Mouse (Mus musculus) stomach, embryonic 14.5 days (tissue): ENCODE measurements around the gene Mrps35. TPM values are rescaled to one million over a fixed set of nuclear protein-coding genes. Genes with fewer than 3 reads are reported as not detected.

ENCODE experiments used
- ATAC-seq: fragments of 200-750 bp; cut with Nextera tagmentation; 2 replicates; pipeline ENCODE4 v1.8.0; 2017; ENCODE audit warnings: low read depth, moderate TSS enrichment; ENCODE audit not compliant: insufficient number of reproducible peaks, insufficient read depth, low FRiP score
- H3K27ac ChIP-seq: fragments of 300-500 bp; sonication (generic); 2 replicates; pipeline ENCODE4 v1.5.1; 2014; ENCODE audit warnings: mild to moderate bottlenecking, low read length, moderate library complexity, mixed read lengths
- H3K27me3 ChIP-seq: fragments of 300-500 bp; sonication (generic); 2 replicates; pipeline ENCODE4 v1.6.1; 2014; ENCODE audit warnings: low read length, control low read depth, mixed read lengths; ENCODE audit not compliant: control insufficient read depth, insufficient read depth
- H3K36me3 ChIP-seq: fragments of 300-500 bp; sonication (generic); 2 replicates; pipeline ENCODE4 v1.6.1; 2014; ENCODE audit warnings: mild to moderate bottlenecking, control low read depth, low read length, moderate library complexity, mixed read lengths; ENCODE audit not compliant: control insufficient read depth, insufficient read depth
- H3K4me1 ChIP-seq: fragments of 300-500 bp; sonication (generic); 2 replicates; pipeline ENCODE4 v1.6.1; 2014; ENCODE audit warnings: low read length, control low read depth, mixed read lengths; ENCODE audit not compliant: control insufficient read depth, insufficient read depth
- H3K4me2 ChIP-seq: fragments of 300-500 bp; sonication (generic); replicated peaks from 2 replicates; pipeline ENCODE4 v1.6.1; 2014; ENCODE audit warnings: low read depth, low read length, control low read depth
- H3K4me3 ChIP-seq: fragments of 300-500 bp; sonication (generic); 2 replicates; pipeline ENCODE4 v1.5.1; 2014; ENCODE audit warnings: low read depth, low read length, control low read depth
- H3K9ac ChIP-seq: fragments of 300-500 bp; sonication (generic); replicated peaks from 2 replicates; pipeline ENCODE4 v1.6.1; 2014; ENCODE audit warnings: low read depth, mild to moderate bottlenecking, control low read depth, low read length, moderate library complexity, mixed read lengths
- H3K9me3 ChIP-seq: fragments of 300-500 bp; sonication (generic); 2 replicates; pipeline ENCODE4 v1.6.1; 2016; ENCODE audit warnings: low read depth, low read length, control low read depth; ENCODE audit not compliant: control insufficient read depth
- WGBS: fragments of 180-500 bp; shearing (Covaris S2); extraction: QIAGEN DNeasy Blood & Tissue Kit; methylation state at CpG from one replicate; pipeline ENCODE4 v1.1.7; 2014; 5-methylcytosine and 5-hydroxymethylcytosine counted together
- polyA plus RNA-seq: library from polyadenylated mRNA; unstranded; fragments of >200 nt; fragmentation: Nextera tagmentation; extraction: Ambion mirVana; gene quantifications from 2 replicates; pipeline ENCODE4 v1.2.1, GENCODE M21; 2014

Gene Mrps35
- polyA plus RNA-seq, 1 experiment from 2014 or later = 123 TPM

DNA sequence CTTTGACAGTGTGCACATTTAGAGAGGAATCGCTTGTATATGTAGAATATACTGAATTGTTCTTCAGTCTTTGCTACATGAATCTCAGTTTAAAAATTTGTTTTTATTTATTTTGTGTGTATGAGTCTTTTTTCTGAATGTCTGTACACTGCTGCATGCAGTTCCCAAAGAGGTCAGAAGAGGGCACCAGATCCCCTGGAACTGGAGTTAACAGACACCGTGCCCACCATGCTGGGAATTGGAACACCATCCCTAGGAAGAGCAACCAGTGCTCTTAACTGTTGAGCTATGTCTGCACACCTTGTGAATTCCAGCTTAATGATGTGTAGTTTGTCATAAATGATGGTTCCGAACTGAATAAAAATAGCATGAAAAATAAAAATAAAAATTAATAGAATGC is 34.4 kb upstream of the Mrps35 start:
- ATAC-seq = no peak
- Histone ChIP-seq H3K27me3 (no peaks in the 10 kb centered on the region), H3K9ac (no peak overlapping the region), H3K36me3 (peaks cover 19% of the 10 kb centered on the region), H3K4me3 (no peak overlapping the region), H3K9me3 (no peaks in the 10 kb centered on the region), H3K4me1 (no peaks in the 10 kb centered on the region), H3K27ac (no peak overlapping the region), H3K4me2 (no peak overlapping the region)
- WGBS = 69% methylated on average over 3 of the region's 3 CpGs

DNA sequence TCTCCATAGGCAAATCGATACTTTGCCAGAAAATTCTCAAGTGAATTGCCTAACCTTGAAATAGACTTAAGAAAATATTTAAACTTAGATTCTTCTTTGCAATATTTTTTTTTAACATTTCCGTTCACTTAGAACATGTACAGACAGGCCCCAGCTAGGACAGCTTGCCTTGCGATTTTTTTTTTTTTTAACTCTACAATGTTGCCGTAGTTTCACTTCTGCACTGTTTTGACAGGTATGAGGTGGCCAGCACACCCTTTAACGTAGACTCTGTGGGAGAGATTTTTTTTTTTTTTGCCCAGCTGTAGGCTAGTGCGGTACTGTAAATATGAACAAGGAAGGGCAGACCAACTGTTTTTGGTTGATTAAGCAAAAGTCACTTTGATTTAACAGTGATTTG is 32.2 kb upstream of the Mrps35 start:
- Histone ChIP-seq H3K27ac (no peak overlapping the region), H3K4me1 (no peaks in the 10 kb centered on the region), H3K4me2 (no peak overlapping the region), H3K36me3 (peaks cover 21% of the 10 kb centered on the region), H3K9me3 (no peaks in the 10 kb centered on the region), H3K9ac (no peak overlapping the region), H3K4me3 (no peak overlapping the region), H3K27me3 (no peaks in the 10 kb centered on the region)
- WGBS = 69% methylated on average over 6 of the region's 6 CpGs
- no peak for ATAC-seq

DNA sequence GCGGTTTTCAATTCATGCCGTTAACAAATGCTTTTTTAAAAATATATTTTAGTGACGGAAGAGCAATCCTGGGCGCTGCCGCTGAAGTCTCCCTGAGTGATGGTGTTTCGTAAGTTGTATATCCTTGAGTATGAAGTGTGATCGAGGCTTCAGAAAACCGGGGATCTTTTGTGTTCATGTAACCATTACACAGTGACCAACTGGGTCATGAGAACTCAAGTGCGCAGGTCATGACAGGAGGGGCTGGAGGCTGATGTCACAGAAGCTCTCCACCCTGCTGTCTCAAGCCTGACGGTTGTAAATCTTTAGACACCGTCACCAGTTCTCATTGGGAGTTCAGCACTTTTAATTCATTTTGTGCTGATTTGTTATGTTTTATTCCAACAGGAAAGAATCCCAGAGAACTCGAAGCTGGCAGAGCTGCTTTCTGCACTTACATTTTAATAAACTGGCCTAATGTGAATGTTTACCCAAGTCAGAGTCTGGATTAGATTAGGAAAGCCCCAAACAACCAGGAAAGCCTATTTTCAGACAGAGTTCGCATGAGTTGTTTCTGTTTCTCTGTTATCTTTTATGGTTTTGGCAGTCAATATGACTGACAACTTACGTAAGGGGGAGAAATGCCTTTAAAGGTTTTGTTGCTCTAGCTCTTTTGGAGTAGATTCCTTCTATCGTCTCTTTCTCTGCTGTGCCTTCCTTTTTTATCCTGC is 31.6 kb upstream of the Mrps35 start:
- 84% methylated on average over 15 of the region's 15 CpGs for whole genome bisulfite sequencing
- no peaks in the 10 kb centered on the region for H3K9me3 ChIP-seq
- no peak overlapping the region for H3K9ac ChIP-seq
- H3K36me3 ChIP-seq = peaks cover 21% of the 10 kb centered on the region
- H3K4me2 ChIP-seq = no peak overlapping the region
- no peaks in the 10 kb centered on the region for H3K4me1 ChIP-seq
- ATAC-seq = no peak
- H3K4me3 ChIP-seq = no peak overlapping the region
- H3K27me3 ChIP-seq = no peaks in the 10 kb centered on the region
- H3K27ac ChIP-seq = no peak overlapping the region

DNA sequence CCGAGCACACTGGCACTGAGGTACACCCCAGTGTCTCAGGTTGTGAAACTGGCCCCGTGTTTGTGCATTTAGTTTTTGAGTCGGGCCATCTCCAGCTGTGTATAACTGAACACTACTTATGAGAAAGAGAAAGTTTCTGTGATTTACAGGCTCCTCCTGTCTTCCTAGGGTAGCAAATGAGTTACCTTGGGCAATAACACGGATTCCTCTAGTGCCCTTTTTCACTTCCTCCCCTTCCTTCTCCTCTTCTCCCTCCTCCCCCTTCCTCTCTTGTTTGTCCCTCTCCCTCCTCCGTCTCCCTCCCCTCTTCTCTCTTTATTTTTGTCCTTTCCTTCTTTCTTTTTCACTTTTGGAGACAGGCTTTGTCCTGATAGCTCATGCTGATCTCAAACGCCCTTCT is 31.0 kb upstream of the Mrps35 start:
- no peak overlapping the region for H3K4me2 ChIP-seq
- WGBS = 79% methylated on average over 6 of the region's 6 CpGs
- no peaks in the 10 kb centered on the region for H3K9me3 ChIP-seq
- H3K9ac ChIP-seq = no peak overlapping the region
- no peak overlapping the region for H3K4me3 ChIP-seq
- no peak for ATAC-seq
- no peaks in the 10 kb centered on the region for H3K4me1 ChIP-seq
- peaks cover 24% of the 10 kb centered on the region for H3K36me3 ChIP-seq
- no peaks in the 10 kb centered on the region for H3K27me3 ChIP-seq
- H3K27ac ChIP-seq = no peak overlapping the region

DNA sequence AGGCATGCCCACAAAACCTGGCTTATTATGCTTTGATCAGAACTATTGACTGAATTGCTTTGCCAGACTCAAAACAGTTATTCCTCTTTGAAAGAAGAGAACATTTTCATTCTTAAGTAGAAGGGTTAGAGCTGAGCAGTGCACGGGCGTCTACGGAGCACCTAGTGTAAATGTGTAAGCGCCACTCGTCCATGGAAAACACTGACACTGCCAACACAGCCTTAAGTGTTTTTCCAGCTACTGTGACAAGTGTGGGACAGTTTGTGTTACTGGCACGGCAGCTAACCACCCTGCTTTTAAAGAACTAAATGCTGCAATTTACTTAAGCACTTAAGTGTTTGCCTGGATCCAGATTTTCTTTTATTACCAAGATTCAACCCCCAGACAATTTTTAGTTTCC is 30.6 kb upstream of the Mrps35 start:
- no peak for ATAC-seq
- Histone ChIP-seq H3K9ac (no peak overlapping the region), H3K4me2 (no peak overlapping the region), H3K27me3 (no peaks in the 10 kb centered on the region), H3K4me1 (no peaks in the 10 kb centered on the region), H3K9me3 (no peaks in the 10 kb centered on the region), H3K36me3 (peaks cover 27% of the 10 kb centered on the region), H3K4me3 (no peak overlapping the region), H3K27ac (no peak overlapping the region)
- 81% methylated on average over 6 of the region's 6 CpGs for WGBS

DNA sequence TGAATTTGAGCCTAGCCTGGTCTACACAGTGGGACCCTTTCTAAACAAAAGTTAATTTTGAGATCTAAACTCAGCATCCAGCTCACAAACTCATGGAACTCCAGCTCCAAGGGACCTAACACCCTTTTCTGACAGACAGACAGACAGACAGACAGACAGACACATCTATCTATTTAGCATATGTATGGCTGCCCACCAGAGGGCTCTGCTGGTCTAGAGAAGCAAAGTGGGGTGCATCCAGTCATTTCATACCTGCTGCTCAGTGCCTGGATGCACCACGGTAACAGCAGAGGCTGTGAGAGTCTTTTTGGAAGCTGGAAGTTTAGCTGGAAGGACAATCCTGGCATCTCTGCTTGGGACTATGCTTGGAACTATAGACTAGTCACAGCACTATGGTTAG is 29.0 kb upstream of the Mrps35 start:
- no peaks in the 10 kb centered on the region for H3K27me3 ChIP-seq
- H3K27ac ChIP-seq = no peak overlapping the region
- H3K36me3 ChIP-seq = peaks cover 25% of the 10 kb centered on the region
- no peak overlapping the region for H3K4me3 ChIP-seq
- no peak overlapping the region for H3K9ac ChIP-seq
- no peak for ATAC-seq
- no peaks in the 10 kb centered on the region for H3K4me1 ChIP-seq
- 76% methylated on average over 1 of the region's 1 CpGs for WGBS
- no peak overlapping the region for H3K4me2 ChIP-seq
- no peaks in the 10 kb centered on the region for H3K9me3 ChIP-seq

DNA sequence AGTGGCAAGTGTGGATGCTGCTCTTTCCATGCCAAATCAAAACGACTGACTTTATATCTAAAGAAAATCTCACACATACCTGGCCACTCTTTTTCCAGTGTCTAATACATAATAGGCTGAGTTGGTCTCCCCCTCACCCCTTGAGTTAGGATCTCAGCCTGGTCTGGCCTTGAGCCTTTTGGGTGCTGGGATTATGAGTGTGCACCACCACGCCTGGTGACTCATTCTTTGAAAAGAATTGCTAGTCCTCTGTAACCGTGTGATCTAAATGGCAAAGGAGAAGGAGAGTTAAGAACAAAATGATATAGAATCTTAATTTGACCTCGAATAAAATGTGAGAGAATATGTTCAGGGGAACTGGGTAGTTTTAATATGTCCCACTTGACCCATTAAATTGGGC is 24.7 kb upstream of the Mrps35 start:
- Histone ChIP-seq H3K9ac (no peak overlapping the region), H3K4me2 (no peak overlapping the region), H3K36me3 (peaks cover 14% of the 10 kb centered on the region; the same call in 1 of the 2 replicates), H3K27ac (no peak overlapping the region), H3K4me3 (no peak overlapping the region), H3K9me3 (no peaks in the 10 kb centered on the region), H3K4me1 (no peaks in the 10 kb centered on the region), H3K27me3 (no peaks in the 10 kb centered on the region)
- no peak for ATAC-seq
- 90% methylated on average over 4 of the region's 4 CpGs for WGBS

DNA sequence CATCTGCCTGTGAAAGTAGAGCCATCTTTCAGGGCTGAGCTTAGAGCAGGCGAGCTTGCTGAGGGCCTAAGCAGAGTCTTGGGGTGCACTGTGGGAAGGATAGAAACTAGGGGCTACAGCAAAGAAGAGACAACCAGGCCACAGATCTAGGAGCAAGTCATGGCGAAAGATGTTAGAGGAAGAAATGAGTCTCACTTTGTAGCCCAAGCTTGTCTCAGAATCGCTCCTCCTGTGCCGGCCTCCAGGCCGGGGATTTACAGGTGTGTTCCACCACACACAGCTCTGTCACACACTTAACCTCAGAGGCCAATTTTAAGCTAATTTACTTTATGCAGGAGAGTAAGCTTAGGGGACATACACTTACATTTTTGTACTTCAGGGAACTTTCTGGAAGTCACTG is 24.2 kb upstream of the Mrps35 start:
- H3K4me3 ChIP-seq = no peak overlapping the region
- no peak for ATAC-seq
- H3K9ac ChIP-seq = no peak overlapping the region
- no peaks in the 10 kb centered on the region for H3K4me1 ChIP-seq
- WGBS = 95% methylated on average over 5 of the region's 5 CpGs
- H3K27ac ChIP-seq = no peak overlapping the region
- H3K4me2 ChIP-seq = no peak overlapping the region
- no peaks in the 10 kb centered on the region for H3K9me3 ChIP-seq
- H3K27me3 ChIP-seq = no peaks in the 10 kb centered on the region
- H3K36me3 ChIP-seq = peaks cover 14% of the 10 kb centered on the region; the same call in 1 of the 2 replicates

DNA sequence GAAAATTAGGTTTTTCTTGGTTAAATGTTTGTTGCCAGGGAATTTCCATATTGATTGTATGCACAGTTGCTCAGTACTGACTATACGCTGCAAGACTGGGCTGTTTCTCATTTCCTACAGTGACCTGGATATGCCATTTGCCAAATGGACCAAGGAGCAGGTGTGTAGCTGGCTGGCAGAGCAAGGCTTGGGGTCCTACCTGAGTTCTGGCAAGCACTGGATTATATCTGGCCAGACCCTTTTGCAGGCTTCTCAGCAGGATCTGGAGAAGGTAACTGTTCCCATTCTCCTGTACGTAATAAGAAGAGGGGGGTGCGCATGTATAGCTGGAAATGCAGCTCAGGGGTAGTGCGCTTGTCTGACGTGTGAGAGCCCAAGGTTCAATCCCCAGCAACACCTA is 21.4 kb upstream of the Mrps35 start:
- Histone ChIP-seq H3K9me3 (no peaks in the 10 kb centered on the region), H3K27ac (no peak overlapping the region), H3K4me1 (no peaks in the 10 kb centered on the region), H3K9ac (no peak overlapping the region), H3K36me3 (peaks cover 17% of the 10 kb centered on the region), H3K4me2 (no peak overlapping the region), H3K27me3 (no peaks in the 10 kb centered on the region), H3K4me3 (no peak overlapping the region)
- 95% methylated on average over 5 of the region's 5 CpGs for WGBS
- ATAC-seq = no peak
